ENCODE assay signal across 17 mouse cellular contexts in the genomic region with DNA sequence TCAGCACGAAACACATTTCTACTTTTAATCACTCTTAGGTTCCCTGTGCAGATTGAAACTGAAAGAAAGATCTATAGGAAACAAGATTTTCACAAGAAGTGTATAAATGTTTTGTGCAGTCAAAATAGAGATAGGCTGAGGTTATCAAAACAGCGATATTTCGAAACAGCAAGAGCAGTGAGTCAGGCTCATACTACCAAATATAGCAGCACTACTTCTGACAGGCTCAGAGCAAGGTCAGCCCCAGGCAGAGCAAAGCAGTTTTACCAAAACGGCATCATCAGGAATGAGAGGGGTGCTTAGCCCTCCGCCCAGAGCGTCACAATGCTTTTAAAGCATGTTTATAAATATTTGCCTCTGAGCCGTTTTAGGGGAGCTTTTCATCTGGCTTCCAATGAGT.
DNase-seq lines count a peak whose midpoint lies in the region; ATAC-seq and TF ChIP-seq lines count a peak whose summit lies in the region.
"Had no signal": no experiment of that assay in that cellular context is flagged by ENCODE, and none has a peak within 500 bp of the region (broad histone marks: within the 10 kb centered on the region; RNA-seq: fewer than 3 reads in every experiment).

No protein-coding gene starts in this region.

- peaks cover 23% of the 10 kb centered on the region for H3K4me1 ChIP-seq in heart, embryonic 13.5 days
- H3K4me1 ChIP-seq in forebrain, postnatal 0 days (ENCODE audit: insufficient read depth): no peaks in the 10 kb centered on the region
- H3K4me1 ChIP-seq: embryonic facial prominence, embryonic 15.5 days had no signal

- intact Hi-C loops in heart, postnatal 10 days (cut with DNase I): no loop called here

- 0 out of 2 replicates have a peak overlapping the region, but pooled peaks have one; percentile 2 for H3K27ac ChIP-seq in heart, embryonic 13.5 days (replicated peaks)
- no peak overlapping the region for H3K27ac ChIP-seq in forebrain, postnatal 0 days (ENCODE audit: low read depth, low read length)
- H3K27ac ChIP-seq: embryonic facial prominence, embryonic 15.5 days; stomach, postnatal 0 days had no signal

- H3K9me3 ChIP-seq in heart, embryonic 13.5 days: no peaks in the 10 kb centered on the region
- H3K9me3 ChIP-seq in forebrain, postnatal 0 days (ENCODE audit: low read length): no peaks in the 10 kb centered on the region
- H3K9me3 ChIP-seq: embryonic facial prominence, embryonic 15.5 days had no signal

- no peaks in the 10 kb centered on the region for H3K27me3 ChIP-seq in heart, embryonic 13.5 days (replicated peaks)
- H3K27me3 ChIP-seq in forebrain, postnatal 0 days (ENCODE audit: insufficient read depth, low read length): no peaks in the 10 kb centered on the region
- H3K27me3 ChIP-seq: embryonic facial prominence, embryonic 15.5 days had no signal

- H3K36me3 ChIP-seq in heart, embryonic 13.5 days: no peaks in the 10 kb centered on the region
- no peaks in the 10 kb centered on the region for H3K36me3 ChIP-seq in forebrain, postnatal 0 days (ENCODE audit: insufficient read depth)
- H3K36me3 ChIP-seq: embryonic facial prominence, embryonic 15.5 days had no signal

- no peak overlapping the region for H3K4me3 ChIP-seq in heart, embryonic 13.5 days
- H3K4me3 ChIP-seq in forebrain, postnatal 0 days (ENCODE audit: low read depth, low read length): no peak overlapping the region
- H3K4me3 ChIP-seq: embryonic facial prominence, embryonic 15.5 days had no signal

- H3K9ac ChIP-seq in heart, embryonic 13.5 days: no peak overlapping the region
- H3K9ac ChIP-seq in forebrain, postnatal 0 days: no peak overlapping the region
- H3K9ac ChIP-seq: embryonic facial prominence, embryonic 15.5 days had no signal

- DNase-seq in heart, postnatal 10 days: no peak
- peak; percentile 38 for DNase-seq in A20 (ENCODE audit: low read depth, low spot score)
- peak; percentile 59 for DNase-seq in adrenal gland, adult 8-10 months
- peak; percentile 80 for DNase-seq in induced T-regulatory cell, adult 2 months (ENCODE audit: low read depth)
- no peak for DNase-seq in frontal cortex, postnatal 25 days (ENCODE audit: low spot score in 2 of 2)
- no peak for DNase-seq in forebrain, postnatal 0 days
- DNase-seq: cerebellum, adult 18-20 months; heart, postnatal 4 days; kidney, postnatal 10 days; layer of hippocampus, adult 9-11 months; right cerebral cortex, adult 18-20 months had no signal

- 36% methylated on average over 7 of the region's 7 CpGs for WGBS in heart, embryonic 13.5 days
- 79% methylated on average over 7 of the region's 7 CpGs for WGBS in forebrain, postnatal 0 days

- TF ChIP-seq CTCF in forebrain, postnatal 0 days (IDR thresholded peaks at IDR 0.05; ENCODE audit: low read depth): no peak

- ATAC-seq in heart, embryonic 13.5 days (ENCODE audit: extremely low read depth, insufficient number of reproducible peaks, low FRiP score, low TSS enrichment): no peak
- ATAC-seq in erythroid progenitor cell, adult 5-6 weeks (replicated peaks; ENCODE audit: low FRiP score, poor library complexity, severe bottlenecking): no peak
- ATAC-seq in forebrain, postnatal 0 days: no peak
- ATAC-seq: forebrain, embryonic 16.5 days had no signal

- H3K4me2 ChIP-seq in heart, embryonic 13.5 days: peak overlapping the region; percentile 23; the same call in 1 of the 2 replicates
- H3K4me2 ChIP-seq in forebrain, postnatal 0 days (ENCODE audit: low read depth): no peak overlapping the region
- H3K4me2 ChIP-seq: embryonic facial prominence, embryonic 15.5 days; midbrain, embryonic 11.5 days had no signal

Comparison
In these comparisons a context has a peak if more than half of its experiments do, and no peak if none do; other contexts are left out.
1. DNase-seq: peak in A20 (single experiment), adrenal gland, adult 8-10 months (single experiment) and induced T-regulatory cell, adult 2 months (single experiment); none in heart, postnatal 10 days (0 of 2), frontal cortex, postnatal 25 days (0 of 2) and forebrain, postnatal 0 days (single experiment).